Mouse (Mus musculus): ENCODE measurements at regions not wholly inside any gene's neighbourhood (a gene's known extent, or its start where the extent isn't known, plus 50 kb on each side); places are given as distances from the start of the nearest gene placed in this dataset.

DNA sequence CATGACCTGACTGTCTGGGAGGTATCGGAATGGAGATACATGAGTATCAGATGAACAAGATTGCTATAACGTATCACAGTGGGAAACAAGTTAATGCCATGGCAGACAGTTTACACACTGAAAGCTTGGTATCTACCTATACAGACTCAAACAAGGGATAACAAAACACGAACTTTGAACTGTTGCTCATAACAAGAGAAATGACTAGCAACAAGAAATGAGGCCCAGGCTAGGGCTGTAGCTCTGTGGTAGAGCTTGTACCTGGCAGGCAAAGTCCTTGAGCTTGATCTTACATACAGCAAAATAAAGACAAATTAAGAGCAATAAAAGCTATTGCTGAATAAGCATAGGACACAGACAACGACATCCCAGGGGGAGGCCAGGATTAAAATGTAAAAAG, 172.4 kb upstream of the Pln start:
- Histone ChIP-seq H3K36me3 (no peaks in the 10 kb centered on the region), H3K27me3 (replicated peaks) (no peaks in the 10 kb centered on the region), H3K4me2 (replicated peaks) (no peak overlapping the region), H3K9ac (no peak overlapping the region), H3K4me1 (replicated peaks) (no peaks in the 10 kb centered on the region), H3K4me3 (replicated peaks) (no peak overlapping the region), H3K27ac (no peak overlapping the region), H3K9me3 (no peaks in the 10 kb centered on the region)
- no peak for ATAC-seq
- 75% methylated on average over 4 of the region's 4 CpGs for WGBS

DNA sequence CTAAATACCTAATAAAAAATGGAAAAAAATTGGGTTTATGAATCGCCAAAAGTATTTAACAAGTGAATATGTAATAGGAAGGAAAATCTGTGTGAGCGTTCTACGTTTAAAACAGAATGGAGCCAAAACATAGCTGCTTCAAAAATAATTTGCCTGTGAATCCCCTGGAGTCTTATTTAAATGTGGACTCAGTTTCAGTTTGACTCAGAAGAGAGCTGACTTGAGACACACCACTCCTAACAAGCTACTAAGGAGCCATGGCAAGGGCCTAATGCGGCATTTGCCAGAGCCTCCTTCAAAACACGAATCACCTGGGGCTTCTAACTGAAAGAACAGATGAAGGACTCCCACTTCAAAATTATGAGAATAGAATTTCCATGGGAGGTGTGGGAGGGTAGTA, 169.7 kb upstream of the Pln start:
- H3K4me3 ChIP-seq (replicated peaks) = no peak overlapping the region
- 94% methylated on average over 5 of the region's 5 CpGs for WGBS
- no peaks in the 10 kb centered on the region for H3K36me3 ChIP-seq
- H3K4me2 ChIP-seq (replicated peaks) = no peak overlapping the region
- no peaks in the 10 kb centered on the region for H3K9me3 ChIP-seq
- H3K27ac ChIP-seq = no peak overlapping the region
- ATAC-seq = no peak
- no peaks in the 10 kb centered on the region for H3K27me3 ChIP-seq (replicated peaks)
- no peak overlapping the region for H3K9ac ChIP-seq
- H3K4me1 ChIP-seq (replicated peaks) = no peaks in the 10 kb centered on the region

GRCm38 (mm10) chr10:53174038-53174564, 163.4 kb upstream of the Pln start:
- whole genome bisulfite sequencing = 66% methylated on average over 3 of the region's 3 CpGs
- Histone ChIP-seq H3K4me1 (replicated peaks) (no peaks in the 10 kb centered on the region), H3K9me3 (no peaks in the 10 kb centered on the region), H3K36me3 (no peaks in the 10 kb centered on the region), H3K9ac (no peak overlapping the region), H3K27ac (no peak overlapping the region), H3K27me3 (replicated peaks) (no peaks in the 10 kb centered on the region), H3K4me2 (replicated peaks) (no peak overlapping the region), H3K4me3 (replicated peaks) (no peak overlapping the region)
- ATAC-seq = no peak

- H3K4me1 ChIP-seq (replicated peaks) = peaks cover under 1% of the 10 kb centered on the region; the same call in 1 of the 2 replicates
- no peak overlapping the region for H3K27ac ChIP-seq
- H3K4me2 ChIP-seq (replicated peaks) = no peak overlapping the region
- H3K36me3 ChIP-seq = no peaks in the 10 kb centered on the region
- ATAC-seq = no peak
- H3K9ac ChIP-seq = no peak overlapping the region
- H3K9me3 ChIP-seq = no peaks in the 10 kb centered on the region
- 69% methylated on average over 2 of the region's 2 CpGs for WGBS
- no peaks in the 10 kb centered on the region for H3K27me3 ChIP-seq (replicated peaks)
- H3K4me3 ChIP-seq (replicated peaks) = no peak overlapping the region
Measured at GRCm38 (mm10) chr10:53175946-53176345, 161.5 kb upstream of the Pln start.

DNA sequence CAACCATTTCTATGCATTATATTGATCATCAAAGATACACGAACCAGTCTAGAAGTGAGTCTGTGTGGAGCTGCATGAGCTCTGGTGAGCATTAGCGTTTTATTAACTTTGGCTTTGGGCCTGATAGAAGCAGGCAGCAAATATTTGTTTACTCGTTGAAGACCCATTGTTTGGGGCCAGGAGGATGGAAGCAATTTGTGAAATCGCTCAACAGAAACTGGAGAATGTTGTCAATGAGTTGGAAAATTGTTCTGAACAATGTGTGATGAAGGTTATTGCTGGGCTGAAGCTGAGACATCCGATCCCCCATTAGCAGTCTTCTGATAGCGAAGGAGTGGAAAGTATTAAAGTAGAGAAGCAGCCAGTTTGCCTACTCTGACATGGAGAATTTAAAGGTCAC, 158.9 kb upstream of the Pln start:
- Histone ChIP-seq H3K9ac (no peak overlapping the region), H3K4me2 (replicated peaks) (no peak overlapping the region), H3K9me3 (no peaks in the 10 kb centered on the region), H3K4me3 (replicated peaks) (no peak overlapping the region), H3K4me1 (replicated peaks) (peaks cover 6% of the 10 kb centered on the region; the same call in 1 of the 2 replicates), H3K27me3 (replicated peaks) (no peaks in the 10 kb centered on the region), H3K27ac (no peak overlapping the region), H3K36me3 (no peaks in the 10 kb centered on the region)
- ATAC-seq = no peak
- WGBS = 54% methylated on average over 6 of the region's 6 CpGs

GRCm38 (mm10) chr10:53179109-53179508, 158.4 kb upstream of the Pln start:
- Histone ChIP-seq H3K4me1 (replicated peaks) (peaks cover 6% of the 10 kb centered on the region; the same call in 1 of the 2 replicates), H3K36me3 (no peaks in the 10 kb centered on the region), H3K4me2 (replicated peaks) (no peak overlapping the region), H3K9ac (no peak overlapping the region), H3K4me3 (replicated peaks) (no peak overlapping the region), H3K9me3 (no peaks in the 10 kb centered on the region), H3K27me3 (replicated peaks) (no peaks in the 10 kb centered on the region), H3K27ac (no peak overlapping the region)
- WGBS = 56% methylated on average over 6 of the region's 6 CpGs
- ATAC-seq = no peak

GRCm38 (mm10) chr10:53180751-53181151, 156.7 kb upstream of the Pln start:
- Histone ChIP-seq H3K27me3 (replicated peaks) (no peaks in the 10 kb centered on the region), H3K9me3 (no peaks in the 10 kb centered on the region), H3K4me2 (replicated peaks) (peak overlapping the region; percentile 30; the same call in 1 of the 2 replicates), H3K4me3 (replicated peaks) (no peak overlapping the region), H3K36me3 (no peaks in the 10 kb centered on the region), H3K27ac (peak overlapping the region; percentile 48), H3K4me1 (replicated peaks) (peaks cover 6% of the 10 kb centered on the region; the same call in 1 of the 2 replicates), H3K9ac (no peak overlapping the region)
- ATAC-seq = peak; percentile 15; the same call in 1 of the 2 replicates
- WGBS = 23% methylated on average over 11 of the region's 11 CpGs

DNA sequence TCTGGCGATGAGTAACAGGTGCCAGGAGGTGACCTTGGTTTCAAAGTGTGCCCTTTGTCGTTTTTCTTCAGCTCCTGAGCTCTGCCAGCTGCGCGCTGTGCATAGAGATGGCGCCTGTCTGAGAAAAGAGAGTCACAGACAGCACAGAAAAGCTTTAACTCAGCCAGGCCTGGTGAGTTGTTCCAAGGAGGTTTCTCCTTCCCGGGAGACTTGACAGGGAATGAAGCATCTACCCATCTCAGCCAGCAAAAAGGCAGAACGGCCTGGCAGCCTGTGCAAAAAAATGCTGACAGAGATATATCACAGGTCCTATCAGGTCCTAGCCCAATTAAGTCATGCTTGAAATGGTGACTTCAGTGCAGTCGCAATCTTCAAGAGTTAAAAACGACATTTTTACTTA, 156.1 kb upstream of the Pln start:
- no peaks in the 10 kb centered on the region for H3K9me3 ChIP-seq
- H3K36me3 ChIP-seq = no peaks in the 10 kb centered on the region
- 0 out of 2 replicates have a peak overlapping the region, but pooled peaks have one; percentile 48 for H3K27ac ChIP-seq
- 53% methylated on average over 9 of the region's 9 CpGs for WGBS
- H3K4me1 ChIP-seq (replicated peaks) = peaks cover 6% of the 10 kb centered on the region; the same call in 1 of the 2 replicates
- no peaks in the 10 kb centered on the region for H3K27me3 ChIP-seq (replicated peaks)
- no peak for ATAC-seq
- no peak overlapping the region for H3K9ac ChIP-seq
- H3K4me2 ChIP-seq (replicated peaks) = no peak overlapping the region
- no peak overlapping the region for H3K4me3 ChIP-seq (replicated peaks)

DNA sequence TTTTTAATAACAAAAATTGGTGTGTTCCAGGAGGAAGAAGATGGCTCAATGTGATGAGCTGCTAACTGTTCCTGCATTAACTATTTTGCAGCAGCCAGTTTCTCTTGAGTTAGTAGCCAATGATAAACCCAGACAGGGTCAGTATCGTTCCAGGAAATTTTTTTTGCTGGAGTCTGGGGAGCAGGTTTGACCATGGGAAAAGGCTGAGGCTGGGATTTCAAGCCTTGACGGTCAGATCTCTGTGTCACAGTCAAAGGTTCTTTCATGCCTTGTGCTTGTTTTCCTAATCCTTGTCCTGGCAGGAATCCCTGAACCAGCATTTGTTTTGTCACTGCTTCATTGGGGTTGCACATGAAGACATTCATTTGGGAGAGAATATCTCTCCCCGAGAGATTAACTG, 129.0 kb upstream of the Pln start:
- 85% methylated on average over 3 of the region's 3 CpGs for WGBS

GRCm38 (mm10) chr10:53209916-53210315, 127.6 kb upstream of the Pln start:
- Histone ChIP-seq H3K9me3 (no peaks in the 10 kb centered on the region), H3K4me1 (replicated peaks) (no peaks in the 10 kb centered on the region), H3K4me3 (replicated peaks) (no peak overlapping the region), H3K4me2 (replicated peaks) (no peak overlapping the region), H3K36me3 (no peaks in the 10 kb centered on the region), H3K9ac (no peak overlapping the region), H3K27me3 (replicated peaks) (no peaks in the 10 kb centered on the region), H3K27ac (no peak overlapping the region)
- ATAC-seq = no peak

More for the DNA sequence above, 129.0 kb upstream of the Pln start:
- Histone ChIP-seq H3K9me3 (no peaks in the 10 kb centered on the region), H3K4me2 (replicated peaks) (no peak overlapping the region), H3K27ac (no peak overlapping the region), H3K9ac (no peak overlapping the region), H3K4me3 (replicated peaks) (no peak overlapping the region), H3K27me3 (replicated peaks) (no peaks in the 10 kb centered on the region), H3K36me3 (no peaks in the 10 kb centered on the region), H3K4me1 (replicated peaks) (no peaks in the 10 kb centered on the region)
- no peak for ATAC-seq
